Mouse (Mus musculus): ENCODE results near the gene Irs1. TPM values are rescaled to one million over a fixed set of nuclear protein-coding genes. Genes with fewer than 3 reads are reported as not detected.

Gene Irs1
- polyA plus RNA-seq, 1 experiment from 2014 or later: 7.9 TPM

GRCm38 (mm10) chr1:82183913-82184442, 107.2 kb downstream of the Irs1 start:
- H3K9ac ChIP-seq (ENCODE audit: low read depth, low read length): no peak overlapping the region
- H3K4me3 ChIP-seq (ENCODE audit: low read depth, low read length): no peak overlapping the region
- H3K27me3 ChIP-seq (ENCODE audit: control insufficient read depth, insufficient read depth, low read depth, low read length): no peaks in the 10 kb centered on the region
- no peaks in the 10 kb centered on the region for H3K4me1 ChIP-seq (ENCODE audit: control insufficient read depth, insufficient read depth, low read length)
- no peak overlapping the region for H3K27ac ChIP-seq (ENCODE audit: low read length)
- no peaks in the 10 kb centered on the region for H3K9me3 ChIP-seq (replicated peaks; ENCODE audit: control insufficient read depth, low read length, poor library complexity, severe bottlenecking)
- no peak overlapping the region for H3K4me2 ChIP-seq (ENCODE audit: low read length)
- WGBS: 86% methylated on average over 8 of the region's 8 CpGs
- ATAC-seq: no peak
- H3K36me3 ChIP-seq (ENCODE audit: control insufficient read depth, insufficient read depth, low read length): no peaks in the 10 kb centered on the region

Other genes starting within 250 kb of the Irs1 start
- 24.8 and 26.0 TPM in 2 replicates for gene Gm9747, start 58.3 kb downstream of the Irs1 start, polyA plus RNA-seq (2015; fragmentation: Nextera tagmentation; extraction: Ambion mirVana)
- 3.8 and 4.5 TPM in 2 replicates for gene Rhbdd1, start 25.0 kb upstream of the Irs1 start, polyA plus RNA-seq (2015; fragmentation: Nextera tagmentation; extraction: Ambion mirVana)

All from midbrain, embryonic 16.5 days (tissue).